Mouse (Mus musculus) left cerebral cortex, postnatal 10 days (tissue): Measurements from ENCODE around the gene Cypt1. TPM values are rescaled to one million over a fixed set of nuclear protein-coding genes. Genes with fewer than 3 reads are reported as not detected.

Experiments used
- DNase-seq, 2 experiments: peaks; one replicate each; pipeline ENCODE4 v3.0.0; 2021 to 2022; ENCODE audit warnings: low spot score in 2 of 2, mixed read lengths in 1 of 2; ENCODE audit errors: extremely low spot score in 1 of 2
- intact Hi-C: fragments of 180-260 bp; cut with DNase I; formaldehyde crosslinking; loops from one replicate; pipeline ENCODE4 v1.15.1; 2025
- total RNA-seq, 2 experiments: library from RNA; stranded (reverse); gene quantifications; 2 replicates each; pipeline ENCODE4 v1.2.3; 2021

Cypt1 gene
- total RNA-seq, result not detected

DNA sequence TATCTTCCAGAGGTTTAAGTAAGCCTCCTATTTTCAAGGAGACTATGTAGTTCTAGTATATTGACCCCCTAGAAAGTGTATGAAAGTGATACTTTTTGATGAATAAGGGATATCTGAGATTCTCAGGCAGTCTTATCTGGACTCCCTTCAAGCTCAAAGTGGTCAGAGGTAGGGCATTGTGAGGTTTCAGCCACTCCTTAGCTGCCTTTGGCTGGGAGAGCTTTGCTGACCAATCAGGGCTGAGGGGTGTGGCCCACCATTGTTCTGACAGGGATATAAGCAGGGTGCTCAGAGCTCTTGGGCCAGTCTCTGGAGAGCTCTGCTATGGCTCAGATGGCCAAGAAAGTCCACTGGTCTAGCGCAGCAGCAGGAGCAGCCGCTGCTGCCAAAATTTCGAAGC, at the start of gene Cypt1:
TSS of gene Cypt1 (plus strand) at position 301 of the 400 bp plus-strand sequence.
- DNase-seq, result no peak
- intact Hi-C loops, result no loop called here

DNA sequence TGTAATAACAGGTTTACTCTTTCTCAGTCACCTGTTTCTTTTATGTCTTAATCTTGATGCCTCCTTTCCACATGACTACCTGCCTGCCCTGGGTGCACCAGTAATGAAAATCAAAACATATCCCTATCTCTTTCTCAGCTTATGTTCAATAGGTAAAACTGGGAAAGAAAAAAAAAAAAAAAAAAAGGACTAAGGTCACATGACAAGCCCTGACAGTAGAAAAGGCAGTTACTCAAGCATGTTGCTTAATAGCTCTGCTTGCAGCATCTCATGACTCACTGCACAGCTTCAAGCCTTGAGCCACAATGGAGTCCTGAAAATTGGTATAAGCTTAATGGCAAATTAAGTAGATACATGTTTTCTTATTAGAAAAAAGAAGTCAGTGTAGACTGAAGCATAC, 24.1 kb downstream of the Cypt1 start:
- DNase-seq, result no peak
- intact Hi-C loops, result no loop called here

DNA sequence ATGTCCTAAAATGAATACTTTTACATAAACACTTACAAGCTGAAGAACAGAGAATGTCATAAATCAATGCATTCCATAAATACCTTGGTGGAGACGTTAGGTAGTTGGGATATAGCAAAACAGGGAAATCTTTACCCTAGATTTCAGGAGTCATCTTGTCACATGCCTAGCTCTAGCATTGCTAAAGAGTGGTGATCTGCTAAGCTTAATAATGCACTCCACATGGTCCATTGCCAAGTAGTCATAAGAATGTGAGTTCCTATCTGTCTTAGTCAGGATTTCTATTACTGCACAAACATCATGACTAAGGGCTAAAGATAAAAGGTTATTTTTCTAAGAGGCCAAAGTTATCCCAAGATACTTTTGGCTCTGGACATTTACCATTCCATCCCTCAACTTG, 34.4 kb downstream of the Cypt1 start:
- intact Hi-C loops, result no loop called here
- DNase-seq, result no peak

DNA sequence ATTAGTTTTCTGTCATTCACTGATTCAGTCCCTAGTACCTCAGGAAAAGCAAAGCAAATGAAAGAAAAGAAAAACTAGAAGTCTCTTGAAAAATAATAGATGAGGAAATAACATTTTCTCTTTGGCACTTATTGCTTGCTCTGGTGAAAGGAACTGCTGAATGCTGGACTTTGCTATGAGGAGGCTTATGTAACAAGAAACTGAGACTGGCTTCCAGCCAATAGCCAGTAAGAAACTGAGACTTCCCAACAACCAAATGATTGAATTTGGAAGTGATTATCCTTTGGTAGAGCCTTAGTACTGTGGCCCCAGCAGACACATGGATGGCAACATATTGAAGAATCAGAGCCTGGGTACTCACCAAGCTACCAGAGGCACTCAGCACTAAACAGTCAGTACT, 35.8 kb downstream of the Cypt1 start:
- no peak for DNase-seq
- intact Hi-C loops, result no loop called here

Other genes starting within 250 kb of the Cypt1 start
- 10 to 100 TPM; 34.7 to 37.6 TPM for gene Maoa, start 96.8 kb downstream of the Cypt1 start, total RNA-seq